10 mouse cellular contexts compared by ENCODE assay signal in the genomic region with DNA sequence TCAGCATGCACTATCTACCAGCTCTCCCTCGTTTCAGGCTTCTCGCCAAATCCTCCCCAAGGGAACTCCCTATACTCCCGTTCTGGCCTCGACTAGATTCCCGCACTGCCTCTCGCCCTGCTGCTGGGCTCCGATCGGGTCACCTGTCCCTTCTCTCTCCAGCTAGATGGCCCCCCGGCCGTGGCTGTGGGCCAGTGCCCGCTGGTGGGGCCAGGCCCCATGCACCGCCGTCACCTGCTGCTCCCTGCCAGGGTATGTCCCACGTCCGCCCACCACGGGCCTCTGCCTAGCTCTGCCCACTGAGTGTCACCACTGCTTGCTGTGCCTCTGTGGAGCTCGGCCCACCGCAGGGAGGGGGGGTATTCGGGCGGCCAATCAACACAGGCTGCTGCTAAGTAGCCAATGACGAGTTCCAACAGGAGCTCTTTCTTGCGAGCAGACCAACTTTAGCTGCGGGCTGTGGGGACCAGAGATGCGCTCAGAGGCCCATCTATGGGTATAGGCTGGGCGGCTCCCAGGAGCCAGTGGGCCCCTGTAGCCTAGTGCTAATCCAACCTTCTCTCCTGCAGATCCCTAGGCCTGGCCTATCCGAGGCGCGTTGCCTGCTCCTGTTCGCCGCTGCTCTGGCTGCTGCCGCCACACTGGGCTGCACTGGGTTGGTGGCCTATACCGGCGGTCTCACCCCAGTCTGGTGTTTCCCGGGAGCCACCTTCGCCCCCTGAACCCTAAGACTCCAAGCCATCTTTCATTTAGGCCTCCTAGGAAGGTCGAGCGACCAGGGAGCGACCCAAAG. TPM values are rescaled to one million over a fixed set of nuclear protein-coding genes. Genes with fewer than 3 reads are reported as not detected.
DNase-seq lines count a peak whose midpoint lies in the region; ATAC-seq and TF ChIP-seq lines count a peak whose summit lies in the region.
"Had no signal": no experiment of that assay in that cellular context is flagged by ENCODE, and none has a peak within 500 bp of the region (broad histone marks: within the 10 kb centered on the region; RNA-seq: fewer than 3 reads in every experiment).

No protein-coding gene starts in this region.

- no peak for TF ChIP-seq CTCF in gastrocnemius, adult 2 months (IDR thresholded peaks at IDR 0.05)
- no peak for TF ChIP-seq CTCF in liver, adult 2 months (IDR thresholded peaks at IDR 0.05; ENCODE audit: low read depth, low read length)

- H3K4me1 ChIP-seq in hindbrain, embryonic 15.5 days (replicated peaks): peaks cover 52% of the 10 kb centered on the region
- peaks cover 8% of the 10 kb centered on the region for H3K4me1 ChIP-seq in liver, adult 2 months (ENCODE audit: control insufficient read depth, insufficient read depth, low read length)

- TF ChIP-seq POLR2A in liver, adult 2 months (IDR thresholded peaks at IDR 0.05; ENCODE audit: extremely low read depth, insufficient read depth, low read length): no peak

- ATAC-seq in hindbrain, embryonic 15.5 days (ENCODE audit: low FRiP score, low read depth): peak; percentile 44

- no peaks in the 10 kb centered on the region for H3K9me3 ChIP-seq in hindbrain, embryonic 15.5 days
- H3K9me3 ChIP-seq: G1E had no signal

- H3K36me3 ChIP-seq in hindbrain, embryonic 15.5 days: peaks cover 18% of the 10 kb centered on the region
- H3K36me3 ChIP-seq in liver, adult 2 months (ENCODE audit: control insufficient read depth, insufficient read depth, low read length): no peaks in the 10 kb centered on the region

- H3K9ac ChIP-seq in hindbrain, embryonic 15.5 days: no peak overlapping the region
- H3K9ac ChIP-seq in liver, adult 2 months (ENCODE audit: low read depth, low read length): peak overlapping the region; percentile 18; the same call in 1 of the 2 replicates

- H3K4me2 ChIP-seq in hindbrain, embryonic 15.5 days: peak overlapping the region; percentile 99

- H3K4me3 ChIP-seq in gastrocnemius, adult 2 months: peak overlapping the region; percentile 90
- H3K4me3 ChIP-seq in hindbrain, embryonic 15.5 days: peak overlapping the region; percentile 47; the same call in 1 of the 2 replicates
- peak overlapping the region; percentile 46; the same call in 1 of the 2 replicates for H3K4me3 ChIP-seq in liver, adult 2 months (ENCODE audit: insufficient read depth, low read depth, low read length)

- WGBS in hindbrain, embryonic 15.5 days: 9% methylated on average over 36 of the region's 38 CpGs
- 35% methylated on average over 38 of the region's 38 CpGs for WGBS in liver, adult 2 months

- DNase-seq in gastrocnemius, adult 2 months: peak; percentile 71
- DNase-seq in gastrocnemius, postnatal 36 days: no peak
- DNase-seq in adrenal gland, adult 2 months: peak; percentile 81
- DNase-seq in forelimb bud, embryonic 11.5 days (ENCODE audit: low read depth, low spot score): peak; percentile 78
- no peak for DNase-seq in liver, adult 2 months (ENCODE audit: extremely low read depth, low read depth, low spot score)
- peak; percentile 74 for DNase-seq in neural tube, embryonic 10.5 days (ENCODE audit: extremely low spot score, low spot score)
- DNase-seq in left cerebral cortex, postnatal 36 days (ENCODE audit: low spot score in 2 of 2): no peak

- H3K79me2 ChIP-seq in liver, adult 2 months (ENCODE audit: control insufficient read depth, insufficient read depth, low read length): peaks cover 3% of the 10 kb centered on the region; the same call in 1 of the 2 replicates

- intact Hi-C loops in gastrocnemius, adult 2 months (cut with DNase I): loop anchor here (1.0 to 5.0 kb wide), 2 partner anchors 23 to 85 kb away; no protein-coding TSS in a partner anchor
- intact Hi-C loops in gastrocnemius, postnatal 36 days (cut with DNase I): loop anchor here (2.0 kb wide), 1 partner anchor 24 kb away; no protein-coding TSS in a partner anchor
- intact Hi-C loops in left cerebral cortex, postnatal 36 days (cut with DNase I): loop anchor here (2.0 kb wide), 1 partner anchor 18 kb away; no protein-coding TSS in a partner anchor

- H3K27me3 ChIP-seq in hindbrain, embryonic 15.5 days: peaks cover 44% of the 10 kb centered on the region
- no peaks in the 10 kb centered on the region for H3K27me3 ChIP-seq in liver, adult 2 months (ENCODE audit: control insufficient read depth, insufficient read depth, low read length)

- H3K27ac ChIP-seq in gastrocnemius, adult 2 months: peak overlapping the region; percentile 94
- peak overlapping the region; percentile 35 for H3K27ac ChIP-seq in hindbrain, embryonic 15.5 days (replicated peaks)
- no peak overlapping the region for H3K27ac ChIP-seq in liver, adult 2 months (replicated peaks; ENCODE audit: insufficient read depth, low read depth, low read length)
- H3K27ac ChIP-seq: macrophage had no signal

RNA-seq across cellular contexts. Expression of gene Six5, which starts 1.8 kb away (rescaled TPM):
- 1 to 10 TPM in 1 of 2 experiments, under 1 TPM in 1; 0.89 to 2.3 TPM for total RNA-seq in gastrocnemius, adult 2 months (2021)
- total RNA-seq in gastrocnemius, postnatal 36 days (2021): 1 to 10 TPM; 1.2 to 1.5 TPM
- total RNA-seq in adrenal gland, adult 2 months (2021): 10 to 100 TPM; 12.6 to 16.1 TPM
- polyA plus RNA-seq in adrenal gland, adult 2 months (2012; rRNA removed): 77.3 and 86.0 TPM in 2 replicates
- polyA plus RNA-seq in hindbrain, embryonic 15.5 days (2015; fragmentation: Nextera tagmentation; extraction: Ambion mirVana): 2.5 and 2.6 TPM in 2 replicates
- total RNA-seq in liver, adult 2 months (2014; rRNA removed): 1.8 and 2.3 TPM in 2 replicates
- polyA plus RNA-seq in liver, adult 2 months (2012; rRNA removed): 5.2 and 8.7 TPM in 2 replicates
- 1 to 10 TPM; 1.6 to 2.6 TPM for total RNA-seq in left cerebral cortex, postnatal 36 days (2021)

RNA-seq across cellular contexts. Expression of gene Dmpk, which starts 8.9 kb away (rescaled TPM):
- total RNA-seq in gastrocnemius, adult 2 months (2021): 100 to 1,000 TPM; 265 to 336 TPM
- total RNA-seq in gastrocnemius, postnatal 36 days (2021): 100 to 1,000 TPM; 272 to 309 TPM
- total RNA-seq in adrenal gland, adult 2 months (2021): 100 to 1,000 TPM; 130 to 142 TPM
- polyA plus RNA-seq in adrenal gland, adult 2 months (2012; rRNA removed): 743 and 836 TPM in 2 replicates
- polyA plus RNA-seq in hindbrain, embryonic 15.5 days (2015; fragmentation: Nextera tagmentation; extraction: Ambion mirVana): 10.5 and 10.9 TPM in 2 replicates
- total RNA-seq in liver, adult 2 months (2014; rRNA removed): 13.6 and 24.8 TPM in 2 replicates
- 60.0 and 76.4 TPM in 2 replicates for polyA plus RNA-seq in liver, adult 2 months (2012; rRNA removed)
- 10 to 100 TPM; 21.4 to 40.2 TPM for total RNA-seq in left cerebral cortex, postnatal 36 days (2021)

RNA-seq across cellular contexts. Expression of gene Dmwd, which starts 16.6 kb away (rescaled TPM):
- 10 to 100 TPM; 31.9 to 32.1 TPM for total RNA-seq in gastrocnemius, adult 2 months (2021)
- total RNA-seq in gastrocnemius, postnatal 36 days (2021): 10 to 100 TPM; 21.6 to 26.1 TPM
- total RNA-seq in adrenal gland, adult 2 months (2021): 10 to 100 TPM; 44.2 to 58.5 TPM
- polyA plus RNA-seq in adrenal gland, adult 2 months (2012; rRNA removed): 144 and 152 TPM in 2 replicates
- polyA plus RNA-seq in hindbrain, embryonic 15.5 days (2015; fragmentation: Nextera tagmentation; extraction: Ambion mirVana): 36.2 and 42.5 TPM in 2 replicates
- 4.5 and 6.7 TPM in 2 replicates for total RNA-seq in liver, adult 2 months (2014; rRNA removed)
- 29.4 and 35.7 TPM in 2 replicates for polyA plus RNA-seq in liver, adult 2 months (2012; rRNA removed)
- 100 to 1,000 TPM; 146 to 148 TPM for total RNA-seq in left cerebral cortex, postnatal 36 days (2021)

RNA-seq across cellular contexts. Expression of gene Gm4969, which starts 25.6 kb away (rescaled TPM):
- total RNA-seq in gastrocnemius, adult 2 months (2021): not detected
- not detected for total RNA-seq in gastrocnemius, postnatal 36 days (2021)
- total RNA-seq in adrenal gland, adult 2 months (2021): not detected
- polyA plus RNA-seq in adrenal gland, adult 2 months (2012; rRNA removed): 0.04 TPM in 1 of 2 replicates, not detected in the other
- 6.9 and 8.1 TPM in 2 replicates for polyA plus RNA-seq in hindbrain, embryonic 15.5 days (2015; fragmentation: Nextera tagmentation; extraction: Ambion mirVana)
- total RNA-seq in liver, adult 2 months (2014; rRNA removed): 0.09 TPM in 1 of 2 replicates, not detected in the other
- 0.02 TPM in 1 of 2 replicates, not detected in the other for polyA plus RNA-seq in liver, adult 2 months (2012; rRNA removed)
- total RNA-seq in left cerebral cortex, postnatal 36 days (2021): under 1 TPM; 0.37 to 0.41 TPM
- polyA plus RNA-seq: G1E, macrophage had no signal

RNA-seq across cellular contexts. Expression of gene Fbxo46, which starts 27.1 kb away (rescaled TPM):
- total RNA-seq in gastrocnemius, adult 2 months (2021): 1 to 10 TPM; 2.3 to 3.0 TPM
- 1 to 10 TPM; 2.0 to 2.8 TPM for total RNA-seq in gastrocnemius, postnatal 36 days (2021)
- total RNA-seq in adrenal gland, adult 2 months (2021): 10 to 100 TPM; 11.9 to 12.8 TPM
- polyA plus RNA-seq in adrenal gland, adult 2 months (2012; rRNA removed): 12.8 and 13.5 TPM in 2 replicates
- 16.2 and 16.6 TPM in 2 replicates for polyA plus RNA-seq in hindbrain, embryonic 15.5 days (2015; fragmentation: Nextera tagmentation; extraction: Ambion mirVana)
- 2.4 and 3.2 TPM in 2 replicates for total RNA-seq in liver, adult 2 months (2014; rRNA removed)
- 4.3 and 5.0 TPM in 2 replicates for polyA plus RNA-seq in liver, adult 2 months (2012; rRNA removed)
- 10 to 100 TPM; 14.0 to 14.3 TPM for total RNA-seq in left cerebral cortex, postnatal 36 days (2021)

Comparison
In these comparisons a context has a peak if more than half of its experiments do, and no peak if none do; other contexts are left out.
1. DNase-seq: peak in gastrocnemius, adult 2 months (single experiment), adrenal gland, adult 2 months (single experiment), forelimb bud, embryonic 11.5 days (single experiment) and neural tube, embryonic 10.5 days (single experiment); none in gastrocnemius, postnatal 36 days (0 of 2), liver, adult 2 months (single experiment) and left cerebral cortex, postnatal 36 days (0 of 2).
2. Peak in every context shown above with its lines, with median percentiles within 50 percentile points of each other: H3K4me3 ChIP-seq.